28 mouse cellular contexts compared by ENCODE assay signal in the genomic region with DNA sequence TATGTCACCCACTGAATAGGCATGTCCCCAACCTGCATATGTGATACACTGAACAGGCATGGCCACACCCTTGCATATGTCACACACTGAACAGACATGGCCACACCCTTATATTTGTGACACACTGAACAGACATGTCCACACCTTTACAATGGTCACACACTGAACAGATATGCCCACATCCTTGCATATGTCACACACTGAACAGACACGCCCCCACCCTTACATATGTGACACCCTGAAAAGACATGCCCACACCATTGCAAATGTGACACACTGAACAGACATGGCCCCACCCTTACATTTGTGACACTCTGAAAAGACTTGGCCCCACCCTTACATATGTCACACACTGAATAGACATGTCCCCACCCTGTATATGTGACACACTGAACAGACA. TPM values are rescaled to one million over a fixed set of nuclear protein-coding genes. Genes with fewer than 3 reads are reported as not detected.
DNase-seq lines count a peak whose midpoint lies in the region; ATAC-seq and TF ChIP-seq lines count a peak whose summit lies in the region.
"Had no signal": no experiment of that assay in that cellular context is flagged by ENCODE, and none has a peak within 500 bp of the region (broad histone marks: within the 10 kb centered on the region; RNA-seq: fewer than 3 reads in every experiment).

No protein-coding gene starts in this region.

- no peaks in the 10 kb centered on the region for H3K9me3 ChIP-seq in kidney, embryonic 16.5 days (ENCODE audit: low read length)
- H3K9me3 ChIP-seq in midbrain, embryonic 16.5 days (replicated peaks; ENCODE audit: control insufficient read depth, low read length, poor library complexity, severe bottlenecking), result no peaks in the 10 kb centered on the region
- no peaks in the 10 kb centered on the region for H3K9me3 ChIP-seq in midbrain, postnatal 0 days (ENCODE audit: low read length)
- H3K9me3 ChIP-seq: kidney, embryonic 15.5 days; liver, embryonic 13.5 days; neural tube, embryonic 13.5 days had no signal

- 77% methylated on average over 1 of the region's 1 CpGs for whole genome bisulfite sequencing in kidney, embryonic 16.5 days
- WGBS in midbrain, embryonic 16.5 days, result 68% methylated on average over 1 of the region's 1 CpGs
- 81% methylated on average over 1 of the region's 1 CpGs for WGBS in midbrain, postnatal 0 days

- DNase-seq in kidney, postnatal 4 days, result no peak
- no peak for DNase-seq in midbrain, postnatal 0 days (ENCODE audit: low spot score)
- DNase-seq in frontal cortex, adult 2 months (ENCODE audit: extremely low spot score in 1 of 2, low spot score in 1 of 2), result no peak
- DNase-seq in gastrocnemius, postnatal 10 days, result no peak
- DNase-seq: adrenal gland, adult 8-10 months; cerebellum, adult 18-20 months; cerebellum, postnatal 25 days; embryo, embryonic 11 days; forebrain, postnatal 0 days; gastrocnemius, postnatal 36 days; kidney, adult 11 months; liver, embryonic 13.5 days; lung, embryonic 14.5 days; lung, postnatal 36 days; retina, postnatal 1 day; right cerebral cortex, postnatal 25 days; spleen, adult 18-20 months; thymus, adult 18-20 months; thymus, postnatal 36 days had no signal

- no peak overlapping the region for H3K4me3 ChIP-seq in kidney, embryonic 16.5 days (ENCODE audit: low read length)
- no peak overlapping the region for H3K4me3 ChIP-seq in midbrain, embryonic 16.5 days (ENCODE audit: low read depth, low read length)
- no peak overlapping the region for H3K4me3 ChIP-seq in midbrain, postnatal 0 days (ENCODE audit: low read depth, low read length)
- H3K4me3 ChIP-seq: kidney, embryonic 15.5 days; left cerebral cortex, adult 2 months; liver, embryonic 13.5 days; myocyte; neural tube, embryonic 13.5 days had no signal

- ATAC-seq in kidney, embryonic 16.5 days (ENCODE audit: low FRiP score, low TSS enrichment), result 0 out of 2 replicates have a peak, but pooled peaks have one; percentile 31
- ATAC-seq in midbrain, embryonic 16.5 days, result peak; percentile 10; the same call in 1 of the 2 replicates
- ATAC-seq in midbrain, postnatal 0 days (ENCODE audit: low FRiP score), result no peak
- peak; percentile 52 for ATAC-seq in megakaryocyte, adult 5-6 weeks (ENCODE audit: poor library complexity, severe bottlenecking)
- ATAC-seq: activated CD4-positive, CD25-positive, alpha-beta regulatory T cell, adult 4 months; forebrain, postnatal 0 days had no signal

- H3K4me2 ChIP-seq in kidney, embryonic 16.5 days (replicated peaks; ENCODE audit: low read depth, low read length), result no peak overlapping the region
- no peak overlapping the region for H3K4me2 ChIP-seq in midbrain, embryonic 16.5 days (ENCODE audit: low read length)
- H3K4me2 ChIP-seq in midbrain, postnatal 0 days (ENCODE audit: low read depth, low read length, poor library complexity, severe bottlenecking), result no peak overlapping the region
- H3K4me2 ChIP-seq: kidney, embryonic 15.5 days; liver, embryonic 13.5 days; lung, embryonic 14.5 days; midbrain, embryonic 11.5 days; neural tube, embryonic 13.5 days had no signal

- no peaks in the 10 kb centered on the region for H3K27me3 ChIP-seq in kidney, embryonic 16.5 days (ENCODE audit: insufficient read depth, low read length)
- H3K27me3 ChIP-seq in midbrain, embryonic 16.5 days (ENCODE audit: control insufficient read depth, insufficient read depth, low read depth, low read length), result no peaks in the 10 kb centered on the region
- no peaks in the 10 kb centered on the region for H3K27me3 ChIP-seq in midbrain, postnatal 0 days (ENCODE audit: insufficient read depth, low read length)
- H3K27me3 ChIP-seq: kidney, embryonic 15.5 days; liver, embryonic 13.5 days; neural tube, embryonic 13.5 days had no signal

- no peaks in the 10 kb centered on the region for H3K36me3 ChIP-seq in kidney, embryonic 16.5 days (ENCODE audit: insufficient read depth, low read length)
- no peaks in the 10 kb centered on the region for H3K36me3 ChIP-seq in midbrain, embryonic 16.5 days (ENCODE audit: control insufficient read depth, insufficient read depth, low read length)
- H3K36me3 ChIP-seq in midbrain, postnatal 0 days (ENCODE audit: insufficient read depth, low read length), result no peaks in the 10 kb centered on the region
- H3K36me3 ChIP-seq: kidney, embryonic 15.5 days; liver, embryonic 13.5 days; neural tube, embryonic 13.5 days had no signal

- no peak overlapping the region for H3K27ac ChIP-seq in kidney, embryonic 16.5 days (ENCODE audit: low read length)
- H3K27ac ChIP-seq in midbrain, embryonic 16.5 days (ENCODE audit: low read length), result no peak overlapping the region
- no peak overlapping the region for H3K27ac ChIP-seq in midbrain, postnatal 0 days (ENCODE audit: low read depth, low read length)
- H3K27ac ChIP-seq: kidney, embryonic 15.5 days; left cerebral cortex, adult 2 months; liver, embryonic 13.5 days; neural tube, embryonic 13.5 days had no signal

- no peak for TF ChIP-seq CTCF in midbrain, postnatal 0 days (IDR thresholded peaks at IDR 0.05)

- no peak overlapping the region for H3K9ac ChIP-seq in kidney, embryonic 16.5 days (replicated peaks; ENCODE audit: low read length)
- H3K9ac ChIP-seq in midbrain, embryonic 16.5 days (ENCODE audit: low read depth, low read length), result no peak overlapping the region
- H3K9ac ChIP-seq in midbrain, postnatal 0 days (replicated peaks; ENCODE audit: low read length, poor library complexity, severe bottlenecking), result no peak overlapping the region
- H3K9ac ChIP-seq: forebrain, postnatal 0 days; kidney, embryonic 15.5 days; liver, embryonic 13.5 days; lung, embryonic 14.5 days; neural tube, embryonic 13.5 days had no signal

- H3K4me1 ChIP-seq in kidney, embryonic 16.5 days (ENCODE audit: insufficient read depth, low read length), result no peaks in the 10 kb centered on the region
- H3K4me1 ChIP-seq in midbrain, embryonic 16.5 days (ENCODE audit: control insufficient read depth, insufficient read depth, low read length), result no peaks in the 10 kb centered on the region
- H3K4me1 ChIP-seq in midbrain, postnatal 0 days (ENCODE audit: insufficient read depth, low read length), result no peaks in the 10 kb centered on the region
- H3K4me1 ChIP-seq: kidney, embryonic 15.5 days; neural tube, embryonic 13.5 days had no signal

RNA-seq across cellular contexts. Expression of gene Pik3cg, which starts 35.1 kb away (rescaled TPM):
- 2.7 and 2.9 TPM in 2 replicates for polyA plus RNA-seq in kidney, embryonic 16.5 days (2015; fragmentation: Nextera tagmentation; extraction: Ambion mirVana)
- 0.82 and 1.2 TPM in 2 replicates for polyA plus RNA-seq in midbrain, embryonic 16.5 days (2015; fragmentation: Nextera tagmentation; extraction: Ambion mirVana)
- total RNA-seq in midbrain, postnatal 0 days (2014; rRNA removed), result 1.9 and 3.0 TPM in 2 replicates
- polyA plus RNA-seq in midbrain, postnatal 0 days (2015; fragmentation: Nextera tagmentation; extraction: Ambion mirVana), result 0.78 and 0.86 TPM in 2 replicates
- total RNA-seq in megakaryocyte, adult 5-6 weeks (2015), result 122 and 129 TPM in 2 replicates
- total RNA-seq in megakaryocyte, adult 5-6 weeks (2017), result 57.3 and 67.7 TPM in 2 replicates
- polyA plus RNA-seq in frontal cortex, adult 2 months (2012; rRNA removed), result 1.6 and 2.5 TPM in 2 replicates
- total RNA-seq in gastrocnemius, postnatal 10 days (2021), result 1 to 10 TPM; 2.0 to 3.6 TPM
- polyA plus RNA-seq: myocyte had no signal
